Mouse (Mus musculus) heart, embryonic 15.5 days (tissue): ENCODE measurements around the gene Rftn1. TPM values are rescaled to one million over a fixed set of nuclear protein-coding genes. Genes with fewer than 3 reads are reported as not detected.

Experiments
- ATAC-seq: fragments of 200-750 bp; cut with Nextera tagmentation; replicated peaks from 2 replicates; pipeline ENCODE4 v1.8.0; 2017; ENCODE audit warnings: low read depth, moderate TSS enrichment; ENCODE audit not compliant: insufficient number of reproducible peaks, insufficient read depth, low FRiP score
- H3K27ac ChIP-seq: fragments of 300-500 bp; sonication (generic); 2 replicates; pipeline ENCODE4 v1.5.1; 2015; ENCODE audit warnings: mild to moderate bottlenecking, inconsistent platforms
- H3K27me3 ChIP-seq: fragments of 300-500 bp; sonication (generic); 2 replicates; pipeline ENCODE4 v1.6.1; 2015; ENCODE audit warnings: inconsistent platforms
- H3K36me3 ChIP-seq: fragments of 300-500 bp; sonication (generic); 2 replicates; pipeline ENCODE4 v1.6.1; 2015; ENCODE audit warnings: mild to moderate bottlenecking, inconsistent platforms
- H3K4me1 ChIP-seq: fragments of 300-500 bp; sonication (generic); replicated peaks from 2 replicates; pipeline ENCODE4 v1.6.1; 2015; ENCODE audit warnings: inconsistent platforms
- H3K4me2 ChIP-seq: fragments of 300-500 bp; sonication (generic); 2 replicates; pipeline ENCODE4 v1.6.1; 2015; ENCODE audit warnings: inconsistent platforms, mild to moderate bottlenecking, moderate library complexity
- H3K4me3 ChIP-seq: fragments of 300-500 bp; sonication (generic); 2 replicates; pipeline ENCODE4 v1.5.1; 2015; ENCODE audit warnings: mild to moderate bottlenecking, inconsistent platforms
- H3K9ac ChIP-seq: fragments of 300-500 bp; sonication (generic); 2 replicates; pipeline ENCODE4 v1.6.1; 2015; ENCODE audit warnings: mild to moderate bottlenecking, inconsistent platforms
- H3K9me3 ChIP-seq: fragments of 300-500 bp; sonication (generic); replicated peaks from 2 replicates; pipeline ENCODE4 v1.6.1; 2016; ENCODE audit warnings: inconsistent platforms
- WGBS: fragments of 180-500 bp; shearing (Covaris S2); methylation state at CpG from one replicate; pipeline ENCODE4 v1.1.7; 2015; ENCODE audit warnings: mixed read lengths; 5-methylcytosine and 5-hydroxymethylcytosine counted together
- polyA plus RNA-seq: library from polyadenylated mRNA; unstranded; fragments of >200 nt; fragmentation: Nextera tagmentation; extraction: Ambion mirVana; gene quantifications from 2 replicates; pipeline ENCODE4 v1.2.1, GENCODE M21; 2015

Rftn1 gene
- polyA plus RNA-seq, 1 experiment from 2014 or later = 29.7 TPM

DNA sequence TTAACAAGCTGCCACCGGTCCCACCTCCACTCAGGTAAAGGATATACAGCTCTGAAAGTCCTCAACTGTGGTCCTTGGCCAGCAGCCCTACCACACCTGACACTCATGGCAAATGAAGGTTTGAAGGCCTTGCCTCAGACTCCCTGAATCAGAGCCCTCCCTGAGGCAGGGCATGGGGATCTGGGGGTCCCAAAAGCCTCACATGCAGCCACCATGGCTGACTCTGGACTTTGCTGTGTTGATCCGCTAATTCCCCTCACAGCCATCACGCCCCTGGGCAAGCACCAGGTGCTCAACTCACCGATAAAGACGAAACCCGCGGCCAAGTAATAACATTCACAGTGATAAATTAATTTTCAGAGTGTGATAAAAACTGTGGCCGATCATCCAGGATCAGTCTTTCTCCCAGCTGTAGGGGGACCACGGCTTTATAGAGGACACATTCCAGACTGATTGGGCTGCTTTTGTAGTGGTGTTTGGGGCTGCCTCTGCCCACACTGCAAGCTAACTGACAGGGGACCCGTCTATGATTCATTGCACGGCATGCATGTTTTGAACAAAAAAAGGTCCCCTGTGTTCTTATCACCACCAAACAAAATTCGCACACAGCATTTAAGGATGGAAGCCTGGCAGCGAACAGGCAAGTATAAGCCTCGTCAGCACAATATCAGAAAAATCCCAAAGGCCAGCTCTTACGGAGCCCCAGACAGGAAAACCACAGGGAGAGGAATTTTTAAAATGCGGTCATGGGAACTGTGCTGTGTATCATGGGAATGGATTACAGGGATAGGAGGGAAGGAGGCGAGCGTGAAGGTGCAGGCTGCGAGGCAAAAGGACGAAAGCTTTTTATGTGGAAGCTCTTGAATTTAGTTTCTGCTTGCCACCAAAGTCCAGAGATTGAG is 29.3 kb downstream of the Rftn1 start:
- 0 out of 2 replicates have a peak, but pooled peaks cover 5% of the 10 kb centered on the region for H3K9me3 ChIP-seq
- no peak overlapping the region for H3K27ac ChIP-seq
- H3K4me1 ChIP-seq = peaks cover 3% of the 10 kb centered on the region
- no peak overlapping the region for H3K9ac ChIP-seq
- H3K36me3 ChIP-seq = peaks cover 27% of the 10 kb centered on the region
- H3K27me3 ChIP-seq = no peaks in the 10 kb centered on the region
- no peak overlapping the region for H3K4me2 ChIP-seq
- WGBS = 71% methylated on average over 20 of the region's 20 CpGs
- no peak for ATAC-seq
- H3K4me3 ChIP-seq = no peak overlapping the region

DNA sequence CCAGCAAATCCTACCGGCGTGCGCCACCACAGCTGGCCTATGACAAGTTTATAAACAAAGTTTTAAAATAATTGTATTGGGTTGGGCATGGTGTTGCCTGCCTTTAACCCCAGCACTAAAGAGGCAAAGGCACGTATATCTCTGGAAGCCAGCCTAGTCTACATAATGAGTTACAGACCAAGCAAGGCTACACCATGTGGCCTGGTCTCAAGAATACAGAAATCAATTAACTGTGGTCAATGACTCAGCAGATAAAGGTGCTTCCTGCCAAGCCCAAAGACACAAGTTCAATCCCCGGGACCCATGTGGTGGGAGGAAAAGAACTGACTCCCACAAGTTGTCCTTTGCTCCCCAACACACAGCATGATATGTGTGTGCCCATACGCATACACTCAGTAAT is 30.1 kb downstream of the Rftn1 start:
- Histone ChIP-seq H3K9me3 (0 out of 2 replicates have a peak, but pooled peaks cover 5% of the 10 kb centered on the region), H3K9ac (no peak overlapping the region), H3K4me2 (no peak overlapping the region), H3K4me3 (no peak overlapping the region), H3K36me3 (peaks cover 19% of the 10 kb centered on the region), H3K27ac (no peak overlapping the region), H3K4me1 (peaks cover 3% of the 10 kb centered on the region), H3K27me3 (no peaks in the 10 kb centered on the region)
- ATAC-seq = no peak
- 88% methylated on average over 6 of the region's 6 CpGs for WGBS

DNA sequence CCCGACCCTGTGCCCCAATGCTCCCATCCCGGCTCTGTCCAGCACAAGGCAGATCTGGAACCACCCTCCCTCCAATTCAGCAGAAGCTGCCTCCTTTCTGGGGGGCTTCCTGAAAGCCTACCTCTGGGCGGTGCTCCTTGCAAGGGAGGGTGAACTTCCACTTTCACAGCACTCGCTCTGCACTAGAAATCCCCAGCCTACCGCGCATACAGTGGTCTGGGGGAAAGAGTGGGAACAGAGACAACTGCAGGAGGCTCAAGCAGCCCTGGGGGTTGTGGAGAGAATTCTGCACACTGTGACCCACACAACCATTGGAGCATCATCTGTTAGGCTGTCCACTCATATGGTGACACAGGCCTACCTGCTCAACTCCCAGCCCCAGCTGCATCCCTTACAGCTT is 30.7 kb downstream of the Rftn1 start:
- Histone ChIP-seq H3K36me3 (peaks cover 13% of the 10 kb centered on the region), H3K27me3 (no peaks in the 10 kb centered on the region), H3K4me3 (no peak overlapping the region), H3K4me1 (peaks cover 3% of the 10 kb centered on the region), H3K9ac (no peak overlapping the region), H3K9me3 (0 out of 2 replicates have a peak, but pooled peaks cover 3% of the 10 kb centered on the region), H3K4me2 (no peak overlapping the region), H3K27ac (no peak overlapping the region)
- ATAC-seq = no peak
- WGBS = 85% methylated on average over 6 of the region's 6 CpGs

DNA sequence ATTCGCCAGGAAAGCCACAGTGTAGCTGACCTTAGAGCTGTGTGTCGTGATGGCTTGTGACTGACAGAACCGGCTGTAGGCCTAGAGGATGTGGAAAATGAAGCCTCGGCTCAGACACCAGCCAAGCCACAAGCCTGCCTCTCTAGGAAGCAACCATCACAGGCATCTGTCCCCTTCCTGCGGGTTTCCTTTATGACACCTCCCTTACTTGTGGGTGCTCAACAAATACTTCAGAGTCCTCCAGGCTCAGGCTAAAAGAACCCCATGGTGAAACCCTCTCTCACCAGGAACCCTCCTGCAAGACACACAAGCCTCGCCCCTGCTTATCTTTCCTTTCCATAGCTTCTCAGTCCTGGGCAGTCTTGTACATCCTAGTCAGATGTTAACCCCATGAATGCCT is 31.9 kb downstream of the Rftn1 start:
- Histone ChIP-seq H3K27ac (no peak overlapping the region), H3K9me3 (no peaks in the 10 kb centered on the region), H3K4me2 (no peak overlapping the region), H3K36me3 (peaks cover under 1% of the 10 kb centered on the region; the same call in 1 of the 2 replicates), H3K4me1 (peaks cover 3% of the 10 kb centered on the region), H3K4me3 (no peak overlapping the region), H3K27me3 (no peaks in the 10 kb centered on the region), H3K9ac (no peak overlapping the region)
- WGBS = 67% methylated on average over 6 of the region's 6 CpGs
- ATAC-seq = no peak

DNA sequence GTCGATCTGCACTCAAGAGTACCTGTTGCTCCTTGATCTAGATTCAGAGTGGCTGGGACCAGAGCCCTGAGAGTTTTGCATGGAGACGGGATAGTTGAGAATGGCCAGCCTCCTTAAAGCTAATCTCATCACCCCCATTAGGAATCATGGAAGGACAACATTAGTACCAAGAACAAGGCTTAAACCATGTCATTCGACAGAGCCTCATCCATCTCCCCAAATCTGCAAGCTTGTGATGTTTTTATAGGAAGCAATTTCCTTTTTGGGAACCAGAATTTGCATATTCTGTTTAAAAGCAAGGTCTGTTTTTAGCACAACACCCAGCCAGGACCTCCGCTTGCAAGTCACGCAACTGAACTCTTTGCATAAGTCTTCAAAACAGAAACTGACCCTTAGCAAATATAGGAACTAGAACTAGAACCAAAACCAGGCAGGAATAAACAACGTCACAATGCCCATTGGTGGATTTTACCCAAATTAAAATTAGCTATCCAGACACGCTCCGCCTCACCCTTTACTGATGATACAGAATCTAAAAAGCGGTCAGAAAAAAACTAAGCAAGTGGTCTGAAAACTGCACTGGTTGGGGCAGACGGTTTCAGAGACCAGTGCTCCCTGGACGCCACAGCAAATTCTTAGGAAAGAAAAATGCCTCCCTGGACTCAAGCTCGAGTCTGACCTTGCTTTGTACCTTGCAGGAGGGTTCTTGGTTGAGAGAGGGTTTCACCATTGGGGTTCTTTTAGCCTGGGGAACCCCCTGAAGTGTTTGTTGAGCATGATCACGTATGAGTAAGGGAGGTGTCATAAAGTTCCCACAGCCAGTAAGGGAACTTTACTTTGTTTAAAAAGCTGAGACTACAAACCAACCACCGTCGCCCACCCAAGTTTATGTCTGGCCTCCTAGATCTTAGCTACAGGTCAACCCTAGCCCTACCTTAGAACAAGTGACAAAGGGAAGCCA is 33.0 kb downstream of the Rftn1 start:
- ATAC-seq = no peak
- H3K9me3 ChIP-seq = no peaks in the 10 kb centered on the region
- no peak overlapping the region for H3K9ac ChIP-seq
- H3K27me3 ChIP-seq = no peaks in the 10 kb centered on the region
- 87% methylated on average over 15 of the region's 15 CpGs for WGBS
- no peak overlapping the region for H3K4me2 ChIP-seq
- no peak overlapping the region for H3K27ac ChIP-seq
- no peaks in the 10 kb centered on the region for H3K36me3 ChIP-seq
- peaks cover 3% of the 10 kb centered on the region for H3K4me1 ChIP-seq
- no peak overlapping the region for H3K4me3 ChIP-seq

DNA sequence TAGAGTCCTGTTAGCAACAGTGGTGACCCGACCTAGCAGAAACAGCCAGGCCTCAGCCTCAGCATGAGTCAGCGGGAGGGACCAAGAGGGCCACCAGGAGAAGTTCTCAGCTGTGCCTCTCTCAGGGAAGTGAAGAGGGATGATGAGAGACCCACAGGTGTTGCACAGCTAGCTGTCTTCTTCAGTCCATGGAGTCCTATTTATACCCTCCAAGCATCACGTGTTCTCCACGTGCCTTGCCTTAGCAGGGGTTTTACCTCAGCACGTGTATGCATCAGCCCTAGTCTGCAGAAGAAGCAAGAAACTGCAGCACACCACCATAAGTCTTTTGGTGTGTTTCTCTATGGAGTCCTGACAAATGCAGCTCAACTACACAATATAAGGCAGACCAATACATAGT is 38.4 kb downstream of the Rftn1 start:
- ATAC-seq = no peak
- Histone ChIP-seq H3K27me3 (no peaks in the 10 kb centered on the region), H3K27ac (no peak overlapping the region), H3K9ac (no peak overlapping the region), H3K4me1 (peaks cover 5% of the 10 kb centered on the region; the same call in 1 of the 2 replicates), H3K4me2 (no peak overlapping the region), H3K4me3 (no peak overlapping the region), H3K9me3 (no peaks in the 10 kb centered on the region), H3K36me3 (no peaks in the 10 kb centered on the region)
- WGBS = 82% methylated on average over 5 of the region's 5 CpGs

DNA sequence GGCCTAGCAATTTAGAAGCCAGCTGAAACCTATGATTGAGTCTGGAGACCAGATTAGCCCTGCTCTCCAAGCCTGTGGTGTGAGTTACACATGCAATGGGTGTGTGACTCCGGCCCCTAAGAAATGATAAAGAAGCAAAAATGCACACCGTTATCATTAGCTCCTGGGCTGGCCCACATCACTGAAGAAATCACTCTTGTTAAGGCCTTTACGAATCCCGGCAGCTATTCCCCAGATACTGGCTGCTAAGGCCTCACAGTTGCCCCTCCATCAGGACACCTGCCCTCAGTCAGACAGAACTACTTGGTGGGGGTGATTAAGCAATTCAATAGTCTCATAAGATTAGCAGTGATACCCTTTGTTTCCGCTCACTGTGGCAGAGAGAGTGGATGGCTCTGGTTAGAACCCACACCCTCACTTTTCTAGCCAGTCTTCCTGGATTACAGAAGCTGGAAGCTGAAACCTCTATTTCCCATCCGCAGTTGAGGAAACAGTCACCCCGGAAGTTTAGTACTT is 39.2 kb downstream of the Rftn1 start:
- no peaks in the 10 kb centered on the region for H3K27me3 ChIP-seq
- 84% methylated on average over 7 of the region's 7 CpGs for WGBS
- H3K4me1 ChIP-seq = peaks cover 5% of the 10 kb centered on the region; the same call in 1 of the 2 replicates

DNA sequence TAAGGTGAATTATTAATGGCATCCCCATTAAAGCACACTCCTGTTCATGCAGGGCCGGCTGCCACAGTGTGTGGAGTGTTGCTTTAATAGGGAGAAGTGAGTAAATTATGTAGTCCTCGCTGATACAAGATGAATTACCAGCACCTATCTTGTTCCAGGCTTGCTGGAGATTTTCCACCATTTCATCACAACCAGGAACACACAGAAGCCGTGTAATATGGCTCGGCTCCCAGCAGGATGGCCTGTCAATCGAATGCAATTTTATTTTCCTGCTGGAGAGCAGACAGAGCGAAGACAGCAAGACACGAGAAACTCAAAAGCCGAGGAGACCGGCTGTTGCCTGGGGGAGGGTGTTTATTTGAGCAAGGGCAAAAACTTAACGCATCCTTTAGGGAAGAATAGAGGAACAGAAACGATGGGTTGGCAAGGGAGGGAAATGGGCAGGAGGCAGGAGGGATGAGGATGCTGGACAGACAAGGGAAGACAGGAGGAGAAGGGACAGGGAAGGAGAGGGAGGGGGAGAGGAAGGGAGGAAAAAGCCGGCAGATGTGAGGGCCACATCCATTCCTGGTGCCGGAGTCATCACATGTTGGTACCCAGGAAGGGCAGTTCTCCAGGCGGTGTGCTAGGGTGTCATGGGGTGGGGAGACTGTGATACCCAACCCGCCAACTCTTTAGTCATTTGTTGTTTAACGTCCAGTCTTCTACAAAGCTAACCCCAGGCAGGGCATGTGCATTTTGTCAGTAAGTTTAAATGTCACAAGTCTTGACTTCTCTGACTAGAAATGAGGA is 39.9 kb downstream of the Rftn1 start:
- no peak for ATAC-seq
- Histone ChIP-seq H3K4me2 (no peak overlapping the region), H3K9me3 (no peaks in the 10 kb centered on the region), H3K4me3 (no peak overlapping the region), H3K36me3 (peaks cover 4% of the 10 kb centered on the region; the same call in 1 of the 2 replicates), H3K27me3 (no peaks in the 10 kb centered on the region), H3K27ac (no peak overlapping the region), H3K9ac (no peak overlapping the region), H3K4me1 (peaks cover 5% of the 10 kb centered on the region; the same call in 1 of the 2 replicates)
- 64% methylated on average over 16 of the region's 16 CpGs for WGBS

More for the DNA sequence above, 39.2 kb downstream of the Rftn1 start:
- no peak for ATAC-seq
- Histone ChIP-seq H3K9me3 (no peaks in the 10 kb centered on the region), H3K36me3 (no peaks in the 10 kb centered on the region), H3K4me3 (no peak overlapping the region), H3K9ac (no peak overlapping the region), H3K27ac (no peak overlapping the region), H3K4me2 (no peak overlapping the region)

DNA sequence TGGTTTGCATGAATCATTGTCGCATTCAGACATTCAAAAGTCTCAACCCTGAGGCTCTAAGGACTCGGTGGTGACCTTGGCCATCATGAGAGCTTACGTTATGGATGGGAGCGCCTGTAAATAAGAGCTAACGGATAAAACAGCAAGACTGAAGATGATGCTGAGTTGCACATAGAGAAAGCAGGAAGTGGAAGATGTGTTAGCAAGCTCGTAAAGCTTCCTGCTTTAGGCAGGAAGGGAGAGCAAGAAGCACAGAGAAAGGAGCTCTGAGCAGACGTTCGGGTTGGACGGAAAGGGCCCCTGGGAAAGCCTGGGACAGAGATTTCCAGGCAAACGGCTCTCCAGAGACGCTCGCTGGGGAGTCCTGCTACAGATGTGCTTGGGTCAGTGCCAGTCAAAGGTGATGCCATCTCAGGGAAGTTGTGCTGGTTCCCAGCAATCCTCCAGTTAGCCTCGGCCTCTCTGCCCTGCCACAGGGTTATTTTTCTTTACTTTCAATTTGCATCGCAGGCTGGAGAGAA is 40.7 kb downstream of the Rftn1 start:
- Histone ChIP-seq H3K4me1 (peaks cover 5% of the 10 kb centered on the region; the same call in 1 of the 2 replicates), H3K9me3 (no peaks in the 10 kb centered on the region), H3K9ac (no peak overlapping the region), H3K36me3 (peaks cover 12% of the 10 kb centered on the region), H3K4me2 (no peak overlapping the region), H3K27me3 (no peaks in the 10 kb centered on the region), H3K27ac (no peak overlapping the region), H3K4me3 (no peak overlapping the region)
- no peak for ATAC-seq
- 69% methylated on average over 14 of the region's 14 CpGs for WGBS

DNA sequence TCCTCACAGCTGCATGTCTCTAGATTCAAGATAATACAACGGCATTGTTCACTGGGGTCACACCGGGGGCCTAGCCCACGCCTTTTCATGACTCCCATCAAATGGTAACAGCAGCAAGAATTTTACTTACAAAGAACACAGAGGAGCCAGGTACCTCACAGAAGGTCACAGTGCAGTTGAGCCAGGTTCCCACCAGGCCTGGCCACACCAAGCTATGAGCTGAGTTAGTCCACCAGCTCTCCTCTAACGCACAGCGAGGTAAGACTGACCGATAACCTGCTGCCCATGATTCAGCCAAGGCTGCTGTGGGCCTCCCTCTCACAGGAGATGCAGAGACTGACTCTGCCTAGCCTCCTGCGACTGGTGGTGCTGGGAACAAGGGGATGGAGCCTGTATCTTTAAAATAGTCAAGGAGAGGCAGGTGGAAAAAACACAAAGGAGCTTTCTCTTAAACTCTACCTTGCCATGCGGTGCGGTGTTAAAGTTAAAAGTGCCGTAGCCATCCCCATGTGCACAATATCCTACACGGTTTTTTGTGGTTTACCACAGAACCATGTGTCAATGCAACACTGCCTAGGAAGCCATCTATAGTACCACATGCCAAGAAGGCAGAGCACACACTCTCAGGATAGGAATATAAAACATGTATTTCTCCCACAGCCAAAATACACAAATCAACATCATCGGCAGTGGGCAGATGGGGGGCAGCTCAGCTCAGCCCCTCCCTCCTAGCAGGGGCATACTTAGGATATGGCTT is 42.5 kb downstream of the Rftn1 start:
- ATAC-seq = no peak
- no peak overlapping the region for H3K4me2 ChIP-seq
- peaks cover 19% of the 10 kb centered on the region for H3K36me3 ChIP-seq
- peaks cover 5% of the 10 kb centered on the region; the same call in 1 of the 2 replicates for H3K4me1 ChIP-seq
- 88% methylated on average over 12 of the region's 12 CpGs for WGBS
- no peaks in the 10 kb centered on the region for H3K9me3 ChIP-seq
- no peak overlapping the region for H3K27ac ChIP-seq
- H3K9ac ChIP-seq = no peak overlapping the region
- no peak overlapping the region for H3K4me3 ChIP-seq
- H3K27me3 ChIP-seq = no peaks in the 10 kb centered on the region
